Mouse (Mus musculus): ENCODE data around the gene Pcp4. TPM values are rescaled to one million over a fixed set of nuclear protein-coding genes. Genes with fewer than 3 reads are reported as not detected.

Pcp4 gene
- polyA plus RNA-seq, 1 experiment from 2014 or later = 71.2 TPM

- TF ChIP-seq EP300 (optimal IDR thresholded peaks at IDR 0.05) = no peak
- no peak for TF ChIP-seq CTCF (IDR thresholded peaks at IDR 0.05; ENCODE audit: low read depth)
- no peaks in the 10 kb centered on the region for H3K36me3 ChIP-seq (ENCODE audit: control insufficient read depth, insufficient read depth, low read length)
- ATAC-seq (ENCODE audit: low FRiP score, low TSS enrichment) = no peak
These were observed 13.3 kb upstream of the Pcp4 start for GRCm38 (mm10) chr16:96454086-96454485.

GRCm38 (mm10) chr16:96457612-96458011 lies 9.8 kb upstream of the Pcp4 start:
- H3K4me3 ChIP-seq (ENCODE audit: low read depth, low read length) = no peak overlapping the region
- no peaks in the 10 kb centered on the region for H3K4me1 ChIP-seq (replicated peaks; ENCODE audit: control insufficient read depth, insufficient read depth)
- 79% methylated on average over 5 of the region's 5 CpGs for WGBS
- no peaks in the 10 kb centered on the region for H3K9me3 ChIP-seq (ENCODE audit: control insufficient read depth, low read length)
- no peak overlapping the region for H3K9ac ChIP-seq (ENCODE audit: low read length)
- H3K27me3 ChIP-seq (ENCODE audit: control insufficient read depth, insufficient read depth, low read length) = no peaks in the 10 kb centered on the region
- no peak overlapping the region for H3K4me2 ChIP-seq (replicated peaks; ENCODE audit: low read depth)
- TF ChIP-seq EP300 (optimal IDR thresholded peaks at IDR 0.05) (no peak), CTCF (IDR thresholded peaks at IDR 0.05; ENCODE audit: low read depth) (no peak)
- DNase-seq (ENCODE audit: low spot score) = no peak
- no peaks in the 10 kb centered on the region for H3K36me3 ChIP-seq (ENCODE audit: control insufficient read depth, insufficient read depth, low read length)
- no peak overlapping the region for H3K27ac ChIP-seq (replicated peaks)
- no peak for ATAC-seq (ENCODE audit: low FRiP score, low TSS enrichment)

More at GRCm38 (mm10) chr16:96454086-96454485, 13.3 kb upstream of the Pcp4 start:
- no peak overlapping the region for H3K4me2 ChIP-seq (replicated peaks; ENCODE audit: low read depth)
- no peak overlapping the region for H3K4me3 ChIP-seq (ENCODE audit: low read depth, low read length)
- H3K27me3 ChIP-seq (ENCODE audit: control insufficient read depth, insufficient read depth, low read length) = no peaks in the 10 kb centered on the region
- no peak for DNase-seq (ENCODE audit: low spot score)
- H3K9ac ChIP-seq (ENCODE audit: low read length) = no peak overlapping the region
- no peak overlapping the region for H3K27ac ChIP-seq (replicated peaks)
- H3K9me3 ChIP-seq (ENCODE audit: control insufficient read depth, low read length) = no peaks in the 10 kb centered on the region
- H3K4me1 ChIP-seq (replicated peaks; ENCODE audit: control insufficient read depth, insufficient read depth) = no peaks in the 10 kb centered on the region

GRCm38 (mm10) chr16:96459356-96459755 lies 8.1 kb upstream of the Pcp4 start:
- no peak for DNase-seq (ENCODE audit: low spot score)
- Histone ChIP-seq H3K9me3 (ENCODE audit: control insufficient read depth, low read length) (no peaks in the 10 kb centered on the region), H3K9ac (ENCODE audit: low read length) (no peak overlapping the region), H3K36me3 (ENCODE audit: control insufficient read depth, insufficient read depth, low read length) (no peaks in the 10 kb centered on the region), H3K4me3 (ENCODE audit: low read depth, low read length) (no peak overlapping the region), H3K4me1 (replicated peaks; ENCODE audit: control insufficient read depth, insufficient read depth) (no peaks in the 10 kb centered on the region), H3K27ac (replicated peaks) (no peak overlapping the region), H3K4me2 (replicated peaks; ENCODE audit: low read depth) (no peak overlapping the region), H3K27me3 (ENCODE audit: control insufficient read depth, insufficient read depth, low read length) (no peaks in the 10 kb centered on the region)
- 80% methylated on average over 2 of the region's 2 CpGs for WGBS
- no peak for TF ChIP-seq EP300 (optimal IDR thresholded peaks at IDR 0.05)
- TF ChIP-seq CTCF (IDR thresholded peaks at IDR 0.05; ENCODE audit: low read depth) = no peak
- ATAC-seq (ENCODE audit: low FRiP score, low TSS enrichment) = no peak

DNA sequence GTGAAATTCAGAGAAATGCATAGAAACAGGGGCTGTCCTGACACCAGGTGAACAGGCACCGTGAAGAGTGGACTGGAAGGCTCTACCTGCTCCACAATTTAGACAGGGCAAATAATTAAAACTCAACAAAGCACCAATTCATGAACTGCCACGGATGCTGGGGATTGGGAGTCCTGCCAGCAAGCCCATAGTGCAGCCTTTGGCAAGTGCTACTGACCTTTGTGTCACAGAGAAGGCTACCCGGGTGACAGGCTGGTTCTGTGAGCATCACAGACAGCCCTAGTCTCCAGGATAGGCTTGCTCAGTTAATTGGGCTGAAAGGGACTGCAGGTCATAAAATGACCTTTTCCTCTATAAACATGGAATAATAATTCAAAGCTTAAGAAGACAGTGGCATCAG lies 6.6 kb upstream of the Pcp4 start:
- no peak for TF ChIP-seq EP300 (optimal IDR thresholded peaks at IDR 0.05)
- no peak for TF ChIP-seq CTCF (IDR thresholded peaks at IDR 0.05; ENCODE audit: low read depth)

DNA sequence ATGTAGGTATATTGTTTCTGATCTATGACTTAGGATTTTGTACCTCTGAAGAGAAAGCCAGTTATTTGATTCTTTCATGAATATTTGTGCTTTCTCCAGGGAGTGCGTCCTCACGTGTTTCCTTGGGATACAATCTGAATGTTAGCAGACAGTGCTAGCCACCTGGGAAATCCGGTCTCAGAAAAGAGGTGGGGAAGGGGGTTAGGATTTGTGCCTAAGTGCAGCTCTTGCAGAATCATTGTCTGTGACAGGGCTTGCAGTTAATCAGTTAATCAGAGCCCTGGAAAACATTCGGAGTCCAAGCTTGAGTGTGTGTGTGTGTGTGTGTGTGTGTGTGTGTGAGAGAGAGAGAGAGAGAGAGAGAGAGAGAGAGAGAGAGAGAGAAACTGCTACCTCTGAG lies 605 bp downstream of the Pcp4 start:
- TF ChIP-seq EP300 (optimal IDR thresholded peaks at IDR 0.05) (no peak), CTCF (IDR thresholded peaks at IDR 0.05; ENCODE audit: low read depth) (no peak)
- Histone ChIP-seq H3K9me3 (ENCODE audit: control insufficient read depth, low read length) (no peaks in the 10 kb centered on the region), H3K27me3 (ENCODE audit: control insufficient read depth, insufficient read depth, low read length) (no peaks in the 10 kb centered on the region), H3K36me3 (ENCODE audit: control insufficient read depth, insufficient read depth, low read length) (no peaks in the 10 kb centered on the region), H3K4me1 (replicated peaks; ENCODE audit: control insufficient read depth, insufficient read depth) (no peaks in the 10 kb centered on the region; the same call in 1 of the 2 replicates), H3K4me2 (replicated peaks; ENCODE audit: low read depth) (no peak overlapping the region), H3K27ac (replicated peaks) (no peak overlapping the region), H3K4me3 (ENCODE audit: low read depth, low read length) (no peak overlapping the region; the same call in 1 of the 2 replicates), H3K9ac (ENCODE audit: low read length) (no peak overlapping the region)
- ATAC-seq (ENCODE audit: low FRiP score, low TSS enrichment) (no peak), DNase-seq (ENCODE audit: low spot score) (no peak)
- WGBS = 51% methylated on average over 4 of the region's 4 CpGs

More for the DNA sequence above, 6.6 kb upstream of the Pcp4 start:
- 57% methylated on average over 3 of the region's 3 CpGs for WGBS
- Histone ChIP-seq H3K36me3 (ENCODE audit: control insufficient read depth, insufficient read depth, low read length) (no peaks in the 10 kb centered on the region), H3K4me3 (ENCODE audit: low read depth, low read length) (no peak overlapping the region), H3K27ac (replicated peaks) (no peak overlapping the region), H3K4me1 (replicated peaks; ENCODE audit: control insufficient read depth, insufficient read depth) (no peaks in the 10 kb centered on the region), H3K4me2 (replicated peaks; ENCODE audit: low read depth) (no peak overlapping the region), H3K9me3 (ENCODE audit: control insufficient read depth, low read length) (no peaks in the 10 kb centered on the region), H3K9ac (ENCODE audit: low read length) (no peak overlapping the region), H3K27me3 (ENCODE audit: control insufficient read depth, insufficient read depth, low read length) (no peaks in the 10 kb centered on the region)
- ATAC-seq (ENCODE audit: low FRiP score, low TSS enrichment) = no peak
- no peak for DNase-seq (ENCODE audit: low spot score)

DNA sequence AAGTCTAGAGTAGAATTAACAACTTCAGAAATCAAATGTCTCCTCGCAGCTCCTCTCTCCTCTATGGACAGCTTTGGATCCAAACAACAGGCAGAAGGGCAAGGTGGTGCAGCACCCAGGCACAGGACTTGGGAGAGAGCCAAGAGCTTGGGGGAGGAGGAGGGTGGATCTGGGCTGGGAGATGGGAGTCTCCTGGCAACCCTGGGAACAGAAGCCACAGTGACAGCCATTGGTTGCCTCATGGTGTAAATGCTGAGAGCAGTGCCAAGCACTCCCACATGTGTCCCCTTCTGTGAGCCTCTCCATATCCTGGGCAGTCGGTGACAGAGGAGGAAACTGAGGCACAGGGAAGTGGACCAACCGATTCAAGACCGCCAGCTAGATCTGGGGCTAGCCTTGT lies 1.3 kb downstream of the Pcp4 start:
- Histone ChIP-seq H3K9ac (ENCODE audit: low read length) (no peak overlapping the region), H3K27me3 (ENCODE audit: control insufficient read depth, insufficient read depth, low read length) (no peaks in the 10 kb centered on the region), H3K9me3 (ENCODE audit: control insufficient read depth, low read length) (no peaks in the 10 kb centered on the region), H3K36me3 (ENCODE audit: control insufficient read depth, insufficient read depth, low read length) (no peaks in the 10 kb centered on the region), H3K4me3 (ENCODE audit: low read depth, low read length) (no peak overlapping the region), H3K4me1 (replicated peaks; ENCODE audit: control insufficient read depth, insufficient read depth) (no peaks in the 10 kb centered on the region; the same call in 1 of the 2 replicates), H3K27ac (replicated peaks) (no peak overlapping the region), H3K4me2 (replicated peaks; ENCODE audit: low read depth) (no peak overlapping the region)
- peak; percentile 36 for DNase-seq (ENCODE audit: low spot score)
- 75% methylated on average over 4 of the region's 4 CpGs for WGBS
- no peak for TF ChIP-seq EP300 (optimal IDR thresholded peaks at IDR 0.05)
- TF ChIP-seq CTCF (IDR thresholded peaks at IDR 0.05; ENCODE audit: low read depth) = no peak
- ATAC-seq (ENCODE audit: low FRiP score, low TSS enrichment) = peak; percentile 42; the same call in 1 of the 2 replicates
